Mouse (Mus musculus): ENCODE measurements around the gene Tmem201. TPM values are rescaled to one million over a fixed set of nuclear protein-coding genes. Genes with fewer than 3 reads are reported as not detected.

Gene Tmem201
- 42.5 and 46.6 TPM in 2 replicates for polyA plus RNA-seq (2015; fragmentation: Nextera tagmentation; extraction: Ambion mirVana)

GRCm38 (mm10) chr4:149737383-149738324 is at the start of gene Tmem201:
Gene Tmem201 (minus strand): TSS chr4:149738044.
- Histone ChIP-seq H3K9me3 (replicated peaks) (no peaks in the 10 kb centered on the region), H3K36me3 (no peaks in the 10 kb centered on the region), H3K27me3 (no peaks in the 10 kb centered on the region), H3K9ac (peak within 1 kb of the TSS; percentile 86), H3K4me3 (peak within 1 kb of the TSS; percentile 85), H3K27ac (peak within 1 kb of the TSS; percentile 85), H3K4me1 (replicated peaks) (peaks cover 49% of the 10 kb centered on the region), H3K4me2 (peak within 1 kb of the TSS; percentile 89)
- WGBS = under 1% methylated on average over 97 of the region's 97 CpGs
- peak; percentile 86 for ATAC-seq (replicated peaks; ENCODE audit: insufficient number of reproducible peaks, insufficient read depth, low FRiP score, low read depth)

GRCm38 (mm10) chr4:149784901-149785300 is 47.1 kb upstream of the Tmem201 start:
- H3K27ac ChIP-seq = no peak overlapping the region
- peaks cover 14% of the 10 kb centered on the region for H3K4me1 ChIP-seq (replicated peaks)
- 72% methylated on average over 5 of the region's 5 CpGs for WGBS
- H3K36me3 ChIP-seq = no peaks in the 10 kb centered on the region
- no peak overlapping the region for H3K4me2 ChIP-seq
- H3K4me3 ChIP-seq = no peak overlapping the region
- H3K9me3 ChIP-seq (replicated peaks) = no peaks in the 10 kb centered on the region
- H3K27me3 ChIP-seq = no peaks in the 10 kb centered on the region; the same call in 1 of the 2 replicates
- H3K9ac ChIP-seq = no peak overlapping the region
- no peak for ATAC-seq (replicated peaks; ENCODE audit: insufficient number of reproducible peaks, insufficient read depth, low FRiP score, low read depth)

- Histone ChIP-seq H3K4me2 (no peak overlapping the region), H3K4me3 (no peak overlapping the region), H3K9ac (no peak overlapping the region), H3K4me1 (replicated peaks) (peaks cover 9% of the 10 kb centered on the region), H3K36me3 (no peaks in the 10 kb centered on the region), H3K9me3 (replicated peaks) (no peaks in the 10 kb centered on the region), H3K27ac (no peak overlapping the region), H3K27me3 (no peaks in the 10 kb centered on the region; the same call in 1 of the 2 replicates)
- WGBS = 54% methylated on average over 9 of the region's 9 CpGs
- ATAC-seq (replicated peaks; ENCODE audit: insufficient number of reproducible peaks, insufficient read depth, low FRiP score, low read depth) = no peak
Observed at GRCm38 (mm10) chr4:149784371-149784770, 46.5 kb upstream of the Tmem201 start.

- 68% methylated on average over 8 of the region's 8 CpGs for WGBS
- Histone ChIP-seq H3K4me3 (no peak overlapping the region), H3K36me3 (no peaks in the 10 kb centered on the region), H3K9ac (no peak overlapping the region), H3K4me2 (no peak overlapping the region), H3K27ac (no peak overlapping the region), H3K9me3 (replicated peaks) (no peaks in the 10 kb centered on the region), H3K27me3 (no peaks in the 10 kb centered on the region), H3K4me1 (replicated peaks) (peaks cover 6% of the 10 kb centered on the region)
- ATAC-seq (replicated peaks; ENCODE audit: insufficient number of reproducible peaks, insufficient read depth, low FRiP score, low read depth) = no peak
Observed at GRCm38 (mm10) chr4:149782975-149783374, 45.1 kb upstream of the Tmem201 start.

- H3K9me3 ChIP-seq (replicated peaks) = no peaks in the 10 kb centered on the region
- no peak overlapping the region for H3K4me2 ChIP-seq
- H3K36me3 ChIP-seq = no peaks in the 10 kb centered on the region
- H3K9ac ChIP-seq = no peak overlapping the region
- WGBS = 48% methylated on average over 13 of the region's 13 CpGs
- H3K27ac ChIP-seq = no peak overlapping the region
- H3K27me3 ChIP-seq = no peaks in the 10 kb centered on the region
- H3K4me3 ChIP-seq = no peak overlapping the region
- H3K4me1 ChIP-seq (replicated peaks) = peaks cover 18% of the 10 kb centered on the region
- no peak for ATAC-seq (replicated peaks; ENCODE audit: insufficient number of reproducible peaks, insufficient read depth, low FRiP score, low read depth)
Observed at GRCm38 (mm10) chr4:149780565-149781356, 42.9 kb upstream of the Tmem201 start.

GRCm38 (mm10) chr4:149779966-149780365 is 42.1 kb upstream of the Tmem201 start:
- 69% methylated on average over 9 of the region's 9 CpGs for WGBS
- Histone ChIP-seq H3K4me3 (no peak overlapping the region), H3K9ac (no peak overlapping the region), H3K4me2 (no peak overlapping the region), H3K36me3 (no peaks in the 10 kb centered on the region), H3K27ac (no peak overlapping the region), H3K27me3 (no peaks in the 10 kb centered on the region), H3K9me3 (replicated peaks) (no peaks in the 10 kb centered on the region), H3K4me1 (replicated peaks) (peaks cover 23% of the 10 kb centered on the region)
- ATAC-seq (replicated peaks; ENCODE audit: insufficient number of reproducible peaks, insufficient read depth, low FRiP score, low read depth) = no peak; the same call in 1 of the 2 replicates

GRCm38 (mm10) chr4:149777126-149777525 is 39.3 kb upstream of the Tmem201 start:
- no peak for ATAC-seq (replicated peaks; ENCODE audit: insufficient number of reproducible peaks, insufficient read depth, low FRiP score, low read depth)
- Histone ChIP-seq H3K4me3 (no peak overlapping the region), H3K27me3 (no peaks in the 10 kb centered on the region), H3K27ac (peak overlapping the region; percentile 49), H3K9me3 (replicated peaks) (no peaks in the 10 kb centered on the region), H3K36me3 (no peaks in the 10 kb centered on the region), H3K4me2 (no peak overlapping the region), H3K4me1 (replicated peaks) (peaks cover 29% of the 10 kb centered on the region), H3K9ac (no peak overlapping the region)
- WGBS = 59% methylated on average over 9 of the region's 9 CpGs

GRCm38 (mm10) chr4:149775760-149776362 is 38.0 kb upstream of the Tmem201 start:
- H3K9ac ChIP-seq = no peak overlapping the region
- 32% methylated on average over 8 of the region's 8 CpGs for WGBS
- peaks cover 29% of the 10 kb centered on the region for H3K4me1 ChIP-seq (replicated peaks)
- H3K4me3 ChIP-seq = no peak overlapping the region
- no peak overlapping the region for H3K4me2 ChIP-seq
- H3K27ac ChIP-seq = no peak overlapping the region
- H3K27me3 ChIP-seq = no peaks in the 10 kb centered on the region
- H3K9me3 ChIP-seq (replicated peaks) = no peaks in the 10 kb centered on the region
- no peaks in the 10 kb centered on the region for H3K36me3 ChIP-seq
- ATAC-seq (replicated peaks; ENCODE audit: insufficient number of reproducible peaks, insufficient read depth, low FRiP score, low read depth) = no peak

- H3K9me3 ChIP-seq (replicated peaks) = no peaks in the 10 kb centered on the region
- 54% methylated on average over 7 of the region's 7 CpGs for WGBS
- no peaks in the 10 kb centered on the region for H3K27me3 ChIP-seq
- H3K4me1 ChIP-seq (replicated peaks) = peaks cover 29% of the 10 kb centered on the region
- no peaks in the 10 kb centered on the region for H3K36me3 ChIP-seq
- ATAC-seq (replicated peaks; ENCODE audit: insufficient number of reproducible peaks, insufficient read depth, low FRiP score, low read depth) = no peak
- no peak overlapping the region for H3K4me2 ChIP-seq
- no peak overlapping the region for H3K9ac ChIP-seq
- H3K4me3 ChIP-seq = no peak overlapping the region
- H3K27ac ChIP-seq = no peak overlapping the region
Observed at GRCm38 (mm10) chr4:149775330-149775729, 37.5 kb upstream of the Tmem201 start.

GRCm38 (mm10) chr4:149774094-149774470 is 36.2 kb upstream of the Tmem201 start, which contains the start of gene Slc25a33:
Gene Slc25a33 (minus strand): TSS chr4:149774277.
- WGBS = under 1% methylated on average over 50 of the region's 51 CpGs

More at GRCm38 (mm10) chr4:149774094-149774470, 36.2 kb upstream of the Tmem201 start, which contains the start of gene Slc25a33:
- no peaks in the 10 kb centered on the region for H3K36me3 ChIP-seq
- peak within 1 kb of the TSS; percentile 71 for H3K4me3 ChIP-seq
- no peaks in the 10 kb centered on the region for H3K9me3 ChIP-seq (replicated peaks)
- peak within 1 kb of the TSS; percentile 99 for H3K4me2 ChIP-seq
- no peaks in the 10 kb centered on the region for H3K27me3 ChIP-seq
- peaks cover 29% of the 10 kb centered on the region for H3K4me1 ChIP-seq (replicated peaks)
- peak; percentile 98 for ATAC-seq (replicated peaks; ENCODE audit: insufficient number of reproducible peaks, insufficient read depth, low FRiP score, low read depth)
- H3K27ac ChIP-seq = peak within 1 kb of the TSS; percentile 66
- peak within 1 kb of the TSS; percentile 71 for H3K9ac ChIP-seq

Data from heart, embryonic 15.5 days (tissue).